Mouse (Mus musculus) forebrain, postnatal 0 days (tissue): ENCODE measurements around the gene Hist1h1e. TPM values are rescaled to one million over a fixed set of nuclear protein-coding genes. Genes with fewer than 3 reads are reported as not detected.

Experiments
- ATAC-seq: fragments of 200-750 bp; cut with Nextera tagmentation; 2 replicates; pipeline ENCODE4 v1.8.0; 2017; ENCODE audit warnings: mild to moderate bottlenecking, moderate library complexity
- DNase-seq: peaks from one replicate; pipeline ENCODE4 v3.0.0-alpha.2; 2015
- H3K27ac ChIP-seq: fragments of 300-500 bp; sonication (generic); 2 replicates; pipeline ENCODE4 v1.5.1; 2014; ENCODE audit warnings: low read depth, mild to moderate bottlenecking, antibody characterized with exemption, low read length, moderate library complexity, mixed read lengths
- H3K27me3 ChIP-seq: fragments of 300-500 bp; sonication (generic); 2 replicates; pipeline ENCODE4 v1.6.1; 2014; ENCODE audit warnings: mild to moderate bottlenecking, low read length, mixed read lengths; ENCODE audit not compliant: insufficient read depth
- H3K36me3 ChIP-seq: fragments of 300-500 bp; sonication (generic); 2 replicates; pipeline ENCODE4 v1.6.1; 2014; ENCODE audit warnings: mild to moderate bottlenecking, moderate library complexity; ENCODE audit not compliant: insufficient read depth
- H3K4me1 ChIP-seq: fragments of 300-500 bp; sonication (generic); 2 replicates; pipeline ENCODE4 v1.6.1; 2014; ENCODE audit warnings: antibody characterized with exemption; ENCODE audit not compliant: insufficient read depth
- H3K4me2 ChIP-seq: fragments of 300-500 bp; sonication (generic); 2 replicates; pipeline ENCODE4 v1.6.1; 2014; ENCODE audit warnings: low read depth, mild to moderate bottlenecking, moderate library complexity
- H3K4me3 ChIP-seq: fragments of 300-500 bp; sonication (generic); 2 replicates; pipeline ENCODE4 v1.5.1; 2014; ENCODE audit warnings: low read depth, low read length, mixed read lengths
- H3K9ac ChIP-seq: fragments of 300-500 bp; sonication (generic); 2 replicates; pipeline ENCODE4 v1.6.1; 2014; ENCODE audit warnings: mild to moderate bottlenecking
- H3K9me3 ChIP-seq: fragments of 300-500 bp; sonication (generic); 2 replicates; pipeline ENCODE4 v1.6.1; 2016; ENCODE audit warnings: low read length
- CTCF ChIP-seq: sonication (generic); IDR thresholded peaks from 2 replicates; pipeline ENCODE4 v1.5.1; 2016; ENCODE audit warnings: antibody characterized with exemption, control low read depth, low read depth
- WGBS: fragments of 180-500 bp; shearing (Covaris S2); extraction: QIAGEN DNeasy Blood & Tissue Kit; methylation state at CpG from one replicate; pipeline ENCODE4 v1.1.7; 2014; 5-methylcytosine and 5-hydroxymethylcytosine counted together
- microRNA-seq, 2 experiments: library from miRNA; unstranded; fragments of <30 nt; microRNA quantifications; one replicate each; pipeline ENCODE4; 2016
- polyA plus RNA-seq: library from polyadenylated mRNA; unstranded; fragments of >200 nt; fragmentation: Nextera tagmentation; extraction: Ambion mirVana; gene quantifications from 2 replicates; pipeline ENCODE4 v1.2.1, GENCODE M21; 2015
- total RNA-seq: library from RNA; depleted of rRNA; stranded (reverse); fragments of >200 nt; gene quantifications from 2 replicates; pipeline ENCODE4 v1.2.3, GENCODE M21; 2014; rRNA removed

Hist1h1e gene
- total and polyA plus RNA-seq, 2 experiments from 2014 or later: 11.1 to 218 TPM

GRCm38 (mm10) chr13:23571022-23571503 lies 51.3 kb downstream of the Hist1h1e start, which contains the start of the genes Hist1h2ae and Hist1h2bg:
TSS of gene Hist1h2ae (minus strand) at chr13:23571220.
TSS of gene Hist1h2bg (plus strand) at chr13:23571396.
- Histone ChIP-seq H3K27me3 (no peaks in the 10 kb centered on the region), H3K4me2 (peak within 1 kb of the TSS; percentile 67), H3K9ac (peak within 1 kb of the TSS; percentile 60), H3K4me3 (peak within 1 kb of the TSS; percentile 36), H3K4me1 (peaks cover 20% of the 10 kb centered on the region), H3K36me3 (no peaks in the 10 kb centered on the region), H3K9me3 (no peaks in the 10 kb centered on the region), H3K27ac (peak within 1 kb of the TSS; percentile 93)
- ATAC-seq (peak; percentile 90), DNase-seq (peak; percentile 93)
- WGBS: under 1% methylated on average over 18 of the region's 18 CpGs
- no peak for TF ChIP-seq CTCF

Small RNA genes within 50 kb of the gene (microRNA-seq; reads per million reads assigned to microRNA genes)
- 0 reads per million in 2 experiments for gene Gm44359
- gene Gm44394: 0 reads per million in 2 experiments

Other genes starting within 250 kb of the Hist1h1e start
Only the 30 nearest of the 36 such genes appear.
- gene Btn2a2, start 133.7 kb downstream of the Hist1h1e start, total RNA-seq: not detected in 2 replicates
- 0.10 TPM in 1 of 2 replicates, not detected in the other for gene Btn2a2, start 133.7 kb downstream of the Hist1h1e start, polyA plus RNA-seq
- 1,275 and 1,840 TPM in 2 replicates for gene Hist1h4h, start 91.5 kb downstream of the Hist1h1e start, total RNA-seq
- gene Hist1h4h, start 91.5 kb downstream of the Hist1h1e start, polyA plus RNA-seq: 4.1 and 5.7 TPM in 2 replicates
- gene Hist1h2af, start 88.7 kb downstream of the Hist1h1e start, total RNA-seq: 135 and 227 TPM in 2 replicates
- not detected in 2 replicates for gene Hist1h2af, start 88.7 kb downstream of the Hist1h1e start, polyA plus RNA-seq
- 116 and 134 TPM in 2 replicates for gene Hist1h3g, start 87.1 kb downstream of the Hist1h1e start, total RNA-seq
- gene Hist1h3g, start 87.1 kb downstream of the Hist1h1e start, polyA plus RNA-seq: 0.50 TPM in 1 of 2 replicates, not detected in the other
- gene Hist1h2bh, start 79.2 kb downstream of the Hist1h1e start, total RNA-seq: 12.5 and 17.0 TPM in 2 replicates
- gene Hist1h2bh, start 79.2 kb downstream of the Hist1h1e start, polyA plus RNA-seq: 0.17 TPM in 1 of 2 replicates, not detected in the other
- 116 and 119 TPM in 2 replicates for gene Hist1h3f, start 78.5 kb downstream of the Hist1h1e start, total RNA-seq
- gene Hist1h3f, start 78.5 kb downstream of the Hist1h1e start, polyA plus RNA-seq: 0.17 and 0.47 TPM in 2 replicates
- 586 and 753 TPM in 2 replicates for gene Hist1h4f, start 70.9 kb downstream of the Hist1h1e start, total RNA-seq
- gene Hist1h4f, start 70.9 kb downstream of the Hist1h1e start, polyA plus RNA-seq: 0.70 TPM in 1 of 2 replicates, not detected in the other
- 48.5 and 66.7 TPM in 2 replicates for gene Hist1h1d, start 69.3 kb downstream of the Hist1h1e start, total RNA-seq
- 0.12 and 0.18 TPM in 2 replicates for gene Hist1h1d, start 69.3 kb downstream of the Hist1h1e start, polyA plus RNA-seq
- gene Hist1h3e, start 60.2 kb downstream of the Hist1h1e start, total RNA-seq: 180 and 204 TPM in 2 replicates
- 1.9 and 2.0 TPM in 2 replicates for gene Hist1h3e, start 60.2 kb downstream of the Hist1h1e start, polyA plus RNA-seq
- gene Hist1h2ae, start 51.3 kb downstream of the Hist1h1e start, total RNA-seq: 111 TPM in 2 replicates
- gene Hist1h2ae, start 51.3 kb downstream of the Hist1h1e start, polyA plus RNA-seq: 12.5 and 23.0 TPM in 2 replicates
- 367 and 594 TPM in 2 replicates for gene Hist1h2bg, start 51.2 kb downstream of the Hist1h1e start, total RNA-seq
- gene Hist1h2bg, start 51.2 kb downstream of the Hist1h1e start, polyA plus RNA-seq: 3.0 and 3.6 TPM in 2 replicates
- 226 and 289 TPM in 2 replicates for gene Hist1h2bf, start 48.4 kb downstream of the Hist1h1e start, total RNA-seq
- not detected in 2 replicates for gene Hist1h2bf, start 48.4 kb downstream of the Hist1h1e start, polyA plus RNA-seq
- gene Hist1h2ad, start 48.2 kb downstream of the Hist1h1e start, total RNA-seq: 204 and 274 TPM in 2 replicates
- 0.78 TPM in 1 of 2 replicates, not detected in the other for gene Hist1h2ad, start 48.2 kb downstream of the Hist1h1e start, polyA plus RNA-seq
- gene Hist1h3d, start 46.8 kb downstream of the Hist1h1e start, total RNA-seq: 73.0 and 78.9 TPM in 2 replicates
- gene Hist1h3d, start 46.8 kb downstream of the Hist1h1e start, polyA plus RNA-seq: 0.57 and 0.80 TPM in 2 replicates
- gene Hist1h4d, start 41.0 kb downstream of the Hist1h1e start, total RNA-seq: 258 and 695 TPM in 2 replicates
- gene Hist1h4d, start 41.0 kb downstream of the Hist1h1e start, polyA plus RNA-seq: 25.0 and 42.2 TPM in 2 replicates
- 98.5 and 120 TPM in 2 replicates for gene Hist1h2be, start 1.4 kb downstream of the Hist1h1e start, total RNA-seq
- gene Hist1h2be, start 1.4 kb downstream of the Hist1h1e start, polyA plus RNA-seq: 0.31 and 0.39 TPM in 2 replicates
- 40.9 and 44.8 TPM in 2 replicates for gene Hist1h2ac, start 61.4 kb upstream of the Hist1h1e start, total RNA-seq
- gene Hist1h2ac, start 61.4 kb upstream of the Hist1h1e start, polyA plus RNA-seq: 0.41 and 0.49 TPM in 2 replicates
- gene Hist1h2bc, start 61.6 kb upstream of the Hist1h1e start, total RNA-seq: 93.7 and 124 TPM in 2 replicates
- gene Hist1h2bc, start 61.6 kb upstream of the Hist1h1e start, polyA plus RNA-seq: 29.2 and 35.3 TPM in 2 replicates
- gene Hist1h1t, start 73.3 kb upstream of the Hist1h1e start, total RNA-seq: 1.3 TPM in 1 of 2 replicates, not detected in the other
- not detected in 2 replicates for gene Hist1h1t, start 73.3 kb upstream of the Hist1h1e start, polyA plus RNA-seq
- 917 and 942 TPM in 2 replicates for gene Hist1h4c, start 75.9 kb upstream of the Hist1h1e start, total RNA-seq
- gene Hist1h4c, start 75.9 kb upstream of the Hist1h1e start, polyA plus RNA-seq: 2.3 and 5.0 TPM in 2 replicates
- 2.5 and 3.6 TPM in 2 replicates for gene Hfe, start 88.3 kb upstream of the Hist1h1e start, total RNA-seq
- gene Hfe, start 88.3 kb upstream of the Hist1h1e start, polyA plus RNA-seq: 4.4 and 6.0 TPM in 2 replicates
- 475 and 498 TPM in 2 replicates for gene Hist1h1c, start 116.2 kb upstream of the Hist1h1e start, total RNA-seq
- 24.0 and 26.3 TPM in 2 replicates for gene Hist1h1c, start 116.2 kb upstream of the Hist1h1e start, polyA plus RNA-seq
- gene Hist1h3c, start 123.0 kb upstream of the Hist1h1e start, total RNA-seq: 294 and 301 TPM in 2 replicates
- 0.84 TPM in 1 of 2 replicates, not detected in the other for gene Hist1h3c, start 123.0 kb upstream of the Hist1h1e start, polyA plus RNA-seq
- gene Hist1h2bb, start 124.2 kb upstream of the Hist1h1e start, total RNA-seq: 647 and 680 TPM in 2 replicates
- gene Hist1h2bb, start 124.2 kb upstream of the Hist1h1e start, polyA plus RNA-seq: not detected in 2 replicates
- 305 and 340 TPM in 2 replicates for gene Hist1h2ab, start 128.6 kb upstream of the Hist1h1e start, total RNA-seq
- 4.4 and 6.7 TPM in 2 replicates for gene Hist1h2ab, start 128.6 kb upstream of the Hist1h1e start, polyA plus RNA-seq
- 229 and 254 TPM in 2 replicates for gene Hist1h3b, start 129.7 kb upstream of the Hist1h1e start, total RNA-seq
- 0.25 and 0.67 TPM in 2 replicates for gene Hist1h3b, start 129.7 kb upstream of the Hist1h1e start, polyA plus RNA-seq
- 184 and 254 TPM in 2 replicates for gene Hist1h4b, start 134.5 kb upstream of the Hist1h1e start, total RNA-seq
- gene Hist1h4b, start 134.5 kb upstream of the Hist1h1e start, polyA plus RNA-seq: 1.8 and 3.0 TPM in 2 replicates
- 303 and 421 TPM in 2 replicates for gene Hist1h4a, start 138.7 kb upstream of the Hist1h1e start, total RNA-seq
- gene Hist1h4a, start 138.7 kb upstream of the Hist1h1e start, polyA plus RNA-seq: 0.64 TPM in 1 of 2 replicates, not detected in the other
- 483 and 512 TPM in 2 replicates for gene Hist1h3a, start 139.8 kb upstream of the Hist1h1e start, total RNA-seq
- 1.2 and 2.2 TPM in 2 replicates for gene Hist1h3a, start 139.8 kb upstream of the Hist1h1e start, polyA plus RNA-seq
- 195 and 202 TPM in 2 replicates for gene Hist1h1a, start 141.1 kb upstream of the Hist1h1e start, total RNA-seq
- 0.36 and 0.40 TPM in 2 replicates for gene Hist1h1a, start 141.1 kb upstream of the Hist1h1e start, polyA plus RNA-seq